Mouse (Mus musculus) erythroblast, embryonic 14.5 days (primary cell): Measurements from ENCODE around the gene Kcnh6. TPM values are rescaled to one million over a fixed set of nuclear protein-coding genes. Genes with fewer than 3 reads are reported as not detected.

Experiments
- H3K27me3 ChIP-seq: 2 replicates; pipeline ENCODE4 v1.6.1; 2012; ENCODE audit warnings: inconsistent platforms; ENCODE audit not compliant: control insufficient read depth
- H3K36me3 ChIP-seq: 2 replicates; pipeline ENCODE4 v1.6.1; 2012; ENCODE audit warnings: mild to moderate bottlenecking, inconsistent platforms; ENCODE audit not compliant: control insufficient read depth
- H3K4me1 ChIP-seq: 2 replicates; pipeline ENCODE4 v1.6.1; 2012; ENCODE audit warnings: inconsistent platforms; ENCODE audit not compliant: control insufficient read depth
- H3K4me3 ChIP-seq: replicated peaks from 2 replicates; pipeline ENCODE3; 2012; ENCODE audit warnings: moderate library complexity, mild to moderate bottlenecking, inconsistent platforms
- H3K9me3 ChIP-seq: 2 replicates; pipeline ENCODE4 v1.6.1; 2012; ENCODE audit warnings: low read length, inconsistent platforms, mixed read lengths; ENCODE audit not compliant: control insufficient read depth
- GATA1 ChIP-seq: IDR thresholded peaks from 2 replicates; pipeline ENCODE4 v1.6.1; 2012; ENCODE audit warnings: low read length, inconsistent platforms, mixed read lengths
- TAL1 ChIP-seq: IDR thresholded peaks from 3 replicates; pipeline ENCODE4 v1.6.1; 2012; ENCODE audit warnings: low read length, inconsistent platforms, mixed read lengths
- polyA plus RNA-seq: library from polyadenylated mRNA; stranded (reverse); fragments of >175 nt; gene quantifications from 2 replicates; pipeline ENCODE4 v1.2.3, GENCODE M21; 2012

Gene Kcnh6
- polyA plus RNA-seq, 1 experiment = not detected

DNA sequence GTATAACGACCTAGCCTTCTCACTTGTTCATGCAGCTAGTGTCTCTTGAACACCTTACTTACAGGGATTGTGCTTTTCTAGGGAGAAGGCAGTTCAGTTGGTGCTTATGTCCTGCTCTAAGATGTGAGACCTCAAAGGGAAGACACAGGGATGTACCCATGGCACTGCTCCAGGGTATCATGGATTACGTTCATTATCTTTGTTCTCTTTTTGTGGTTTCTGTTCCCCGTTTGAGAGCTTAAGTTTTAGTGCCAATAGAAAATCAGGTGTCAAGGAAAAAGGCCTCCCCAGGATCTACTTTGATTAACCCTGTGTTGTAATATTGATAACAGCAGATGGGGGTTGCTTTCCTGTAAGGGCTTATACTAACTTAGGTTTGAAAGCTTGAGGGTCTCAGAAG, 65.8 kb downstream of the Kcnh6 start:
- no peaks in the 10 kb centered on the region for H3K9me3 ChIP-seq
- TF ChIP-seq GATA1 (no peak), TAL1 (no peak)
- peaks cover 44% of the 10 kb centered on the region for H3K36me3 ChIP-seq

DNA sequence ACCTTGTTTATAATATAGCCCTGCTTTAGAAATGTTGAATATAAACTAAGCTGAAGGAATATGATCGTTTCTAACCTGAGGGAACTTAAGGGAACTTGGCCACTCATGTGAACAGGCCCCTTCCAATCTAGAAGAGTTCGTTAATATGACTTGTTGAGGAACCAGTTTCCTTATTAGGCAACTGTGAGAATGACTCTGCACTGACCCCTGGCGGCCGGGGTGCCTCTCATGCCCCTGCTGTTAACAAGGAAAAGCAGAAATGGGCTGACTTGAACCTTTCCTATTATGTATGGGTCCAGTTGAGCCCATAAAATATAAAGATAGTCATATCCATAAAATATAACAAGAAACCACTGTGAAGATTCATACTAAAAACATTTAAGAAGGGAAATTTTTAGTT, 68.4 kb downstream of the Kcnh6 start:
- H3K36me3 ChIP-seq = peaks cover 32% of the 10 kb centered on the region
- H3K4me1 ChIP-seq = no peaks in the 10 kb centered on the region
- no peaks in the 10 kb centered on the region for H3K9me3 ChIP-seq
- TF ChIP-seq GATA1 (no peak), TAL1 (no peak)
- H3K27me3 ChIP-seq = no peaks in the 10 kb centered on the region
- no peak overlapping the region for H3K4me3 ChIP-seq

More for the DNA sequence above, 65.8 kb downstream of the Kcnh6 start:
- Histone ChIP-seq H3K27me3 (no peaks in the 10 kb centered on the region), H3K4me1 (peaks cover 2% of the 10 kb centered on the region; the same call in 1 of the 2 replicates), H3K4me3 (no peak overlapping the region)

Other genes starting within 250 kb of the Kcnh6 start
- gene Cyb561, start 54.8 kb upstream of the Kcnh6 start, polyA plus RNA-seq = 0.02 and 0.07 TPM in 2 replicates
- not detected in 2 replicates for gene Ace, start 40.2 kb upstream of the Kcnh6 start, polyA plus RNA-seq
- gene Ace3, start 13.4 kb upstream of the Kcnh6 start, polyA plus RNA-seq = not detected in 2 replicates
- 0.91 and 0.92 TPM in 2 replicates for gene Dcaf7, start 28.7 kb downstream of the Kcnh6 start, polyA plus RNA-seq
- 0.49 and 0.57 TPM in 2 replicates for gene Taco1, start 57.9 kb downstream of the Kcnh6 start, polyA plus RNA-seq
- gene Map3k3, start 76.5 kb downstream of the Kcnh6 start, polyA plus RNA-seq = 0.05 and 0.07 TPM in 2 replicates
- not detected in 2 replicates for gene Gm10840, start 152.7 kb downstream of the Kcnh6 start, polyA plus RNA-seq
- gene Limd2, start 152.7 kb downstream of the Kcnh6 start, polyA plus RNA-seq = 0.93 and 0.94 TPM in 2 replicates
- 2.6 and 3.1 TPM in 2 replicates for gene Strada, start 194.0 kb downstream of the Kcnh6 start, polyA plus RNA-seq
- gene Ccdc47, start 208.2 kb downstream of the Kcnh6 start, polyA plus RNA-seq = 0.17 and 0.20 TPM in 2 replicates
- 1.4 and 1.5 TPM in 2 replicates for gene Ddx42, start 208.8 kb downstream of the Kcnh6 start, polyA plus RNA-seq
- gene Ftsj3, start 248.0 kb downstream of the Kcnh6 start, polyA plus RNA-seq = 0.49 and 0.56 TPM in 2 replicates
- 3.8 and 5.2 TPM in 2 replicates for gene Psmc5, start 248.0 kb downstream of the Kcnh6 start, polyA plus RNA-seq